Mouse (Mus musculus) mesoderm, embryonic 11.5 days (tissue): ENCODE data around the gene Hexim1.

ENCODE experiments used
- DNase-seq: peaks from one replicate; pipeline ENCODE4 v3.0.0-alpha.2; 2012; ENCODE audit warnings: low read depth, low spot score

Hexim1 gene

DNA sequence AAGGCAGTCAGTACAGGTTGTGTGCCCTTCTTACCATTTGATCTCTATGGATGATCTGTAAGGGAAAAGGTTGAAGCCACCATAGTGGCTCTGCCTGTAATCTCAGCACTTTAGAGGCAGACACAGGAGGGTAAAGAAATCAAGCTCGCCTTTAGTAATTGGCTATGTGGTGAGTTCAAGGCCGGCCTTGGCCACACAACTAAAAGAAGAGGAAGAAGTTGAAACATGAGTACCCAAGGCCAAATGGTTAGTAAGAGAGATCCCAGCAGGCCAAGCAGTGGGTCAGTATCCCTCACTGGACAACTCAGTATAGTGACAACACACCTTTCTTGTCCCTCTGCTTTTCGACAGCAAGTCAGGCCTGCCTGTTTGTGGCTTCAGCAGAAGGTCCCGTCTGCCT lies 33.7 kb downstream of the Hexim1 start:
- DNase-seq, result no peak

DNA sequence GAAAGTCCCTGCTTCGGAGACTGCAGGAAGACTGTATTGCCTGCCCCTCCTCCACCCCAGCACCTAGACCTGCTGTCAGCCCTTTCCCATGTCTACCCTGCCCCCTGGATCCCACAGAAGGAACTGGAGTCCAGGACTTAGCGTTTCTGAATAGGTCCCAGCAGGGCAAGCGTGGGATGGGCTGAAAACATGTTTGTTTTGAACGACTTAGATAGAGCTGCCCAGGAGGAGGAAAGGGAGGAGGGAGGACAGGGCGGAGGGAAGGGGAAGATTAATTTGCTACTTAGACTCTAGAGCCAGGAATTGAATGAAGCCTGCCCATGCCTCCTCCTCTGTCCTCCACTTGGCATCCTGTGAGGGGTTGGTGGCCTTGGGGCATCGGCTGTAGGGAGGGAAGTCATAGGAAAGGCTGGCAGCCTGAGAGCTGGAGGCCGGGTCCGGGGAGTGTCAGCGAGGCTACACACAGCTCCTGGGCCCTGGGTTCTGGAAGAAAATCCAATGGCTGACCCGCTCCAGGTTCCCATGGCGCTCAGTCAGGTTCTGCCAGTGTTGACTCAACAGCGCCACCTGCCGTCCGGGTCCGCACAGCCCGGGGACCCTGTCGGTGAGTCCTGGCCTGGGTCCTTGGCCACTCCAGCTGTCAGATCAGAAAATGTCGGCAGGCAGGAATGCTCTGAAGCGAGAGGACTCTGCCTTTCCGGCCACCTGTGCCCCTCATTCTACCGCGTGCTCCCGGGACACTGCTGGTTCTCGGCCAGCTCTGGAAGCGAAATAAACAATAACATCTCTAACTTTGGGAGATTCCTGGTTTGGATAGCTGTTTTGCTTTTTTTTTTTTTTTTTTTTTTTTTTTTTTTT lies 42.8 kb downstream of the Hexim1 start:
- peak; percentile 94 for DNase-seq

DNA sequence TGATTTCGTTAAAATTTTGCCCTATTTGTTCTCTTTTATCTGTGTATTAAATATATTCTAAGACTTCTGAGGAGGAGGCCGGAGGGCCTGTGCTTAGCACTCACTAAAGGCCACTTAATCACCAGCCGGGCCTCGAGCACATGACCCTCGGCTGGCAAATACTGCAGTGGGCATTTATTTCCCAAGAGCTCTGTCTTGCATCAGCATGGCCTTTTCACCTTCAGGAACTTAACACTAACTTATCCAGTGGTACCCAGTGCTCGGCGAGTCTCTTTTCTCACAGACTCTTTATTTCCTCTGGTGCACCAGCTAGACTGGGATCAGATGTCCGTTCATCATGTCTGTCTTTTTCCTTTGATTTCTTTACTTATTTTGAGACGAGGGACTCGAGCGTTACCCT lies 44.7 kb downstream of the Hexim1 start:
- DNase-seq, result no peak

DNA sequence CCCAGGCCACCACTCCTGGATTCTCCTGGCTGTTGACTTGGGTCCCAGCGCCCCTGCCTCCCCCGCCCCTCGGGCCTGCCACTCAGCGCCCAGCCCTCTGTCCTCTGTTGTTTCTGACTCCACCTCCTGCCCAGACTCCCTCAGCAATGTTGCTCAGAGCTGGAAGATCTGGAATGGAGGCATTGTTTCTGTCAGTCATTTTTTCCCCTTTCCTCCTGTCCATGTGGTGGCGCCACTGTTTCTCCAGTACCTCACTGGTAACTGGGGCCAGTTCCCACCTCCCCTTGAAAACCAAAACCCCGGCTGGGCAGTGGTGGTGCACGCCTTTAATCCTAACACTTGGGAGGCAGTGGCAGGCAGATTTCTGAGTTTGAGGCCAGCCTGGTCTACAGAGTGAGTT lies 45.4 kb downstream of the Hexim1 start:
- no peak for DNase-seq

DNA sequence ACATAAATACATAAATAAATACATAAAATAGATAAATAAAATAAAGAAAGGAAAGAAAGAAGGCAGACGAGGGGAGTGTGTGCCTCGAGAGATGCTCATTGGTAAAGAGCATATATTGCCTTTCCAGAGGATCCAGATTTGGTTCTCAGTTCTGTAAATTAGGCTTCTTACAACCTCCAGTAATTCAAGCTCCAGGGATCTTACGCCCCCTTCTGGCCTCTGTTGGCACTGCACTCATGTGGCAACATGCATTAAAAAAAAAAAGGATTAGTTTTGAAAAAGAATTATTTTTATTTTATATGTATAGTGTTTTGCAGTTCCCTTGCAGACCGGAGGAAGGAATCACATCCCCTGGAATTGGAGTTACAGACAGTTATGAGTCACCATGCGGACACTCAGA lies 46.1 kb downstream of the Hexim1 start:
- DNase-seq, result no peak

DNA sequence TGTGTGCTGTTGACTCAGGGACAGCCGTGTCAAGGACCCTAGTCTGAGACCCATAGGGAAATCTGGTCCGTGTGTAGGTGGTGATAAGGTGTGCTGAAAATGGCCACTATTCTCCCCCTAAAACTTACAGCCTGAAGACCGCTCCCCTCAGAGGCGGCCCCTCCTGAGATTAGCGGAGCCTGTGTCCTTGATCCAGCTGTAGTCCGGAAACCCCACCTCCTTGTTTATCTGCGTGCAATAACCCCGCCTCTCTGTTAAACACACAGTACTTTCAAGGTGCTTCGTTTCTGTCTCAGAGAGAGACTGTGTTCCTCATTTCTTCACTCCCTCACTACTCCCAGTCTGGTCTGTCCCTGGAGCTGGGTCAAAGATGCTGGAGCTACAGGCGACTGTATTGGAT lies 48.4 kb downstream of the Hexim1 start:
- no peak for DNase-seq

DNA sequence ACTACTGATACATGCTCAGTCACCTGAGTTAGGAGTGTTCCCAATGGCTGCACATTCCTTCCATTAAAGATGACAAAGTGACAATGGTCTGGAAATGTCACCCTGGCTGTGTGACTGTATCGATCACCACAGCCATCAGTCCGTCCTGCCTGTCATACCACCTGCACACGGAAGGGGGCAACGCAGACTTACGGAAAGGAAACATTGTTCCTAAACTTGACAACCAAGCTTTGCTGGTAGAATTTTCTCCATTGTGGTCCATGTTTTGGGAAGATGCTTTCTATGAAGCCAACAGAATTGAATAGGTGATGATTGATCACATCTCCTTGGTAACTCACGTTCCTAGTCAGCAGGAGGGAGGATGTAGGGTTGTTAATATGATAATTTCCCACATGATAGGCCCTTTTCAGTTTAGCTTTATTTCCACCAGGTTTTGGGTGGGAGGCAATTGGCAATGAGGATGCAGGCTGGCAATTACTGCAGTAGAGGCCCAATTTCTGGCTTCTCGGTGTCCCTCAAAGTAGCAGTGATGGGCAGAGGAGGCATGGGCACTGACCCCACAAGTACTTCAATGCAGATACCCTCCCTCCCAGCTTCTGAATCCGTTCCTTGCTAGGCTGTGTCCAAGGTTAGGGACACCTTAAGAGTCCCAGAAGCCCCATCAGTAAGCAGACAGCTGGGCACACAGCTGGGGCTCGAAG lies 52.8 kb downstream of the Hexim1 start:
- peak; percentile 53 for DNase-seq
